Mouse (Mus musculus): ENCODE measurements around the gene Urah.

GRCm38 (mm10) chr7:140835758-140836087 is 905 bp downstream of the Urah start:
- no peak for TF ChIP-seq CTCF (IDR thresholded peaks at IDR 0.05; ENCODE audit: borderline replicate concordance, insufficient read depth, low read depth, low read length)
- TF ChIP-seq POLR2A (IDR thresholded peaks at IDR 0.05; ENCODE audit: borderline replicate concordance, insufficient read depth, low read length), result no peak
